Mouse (Mus musculus) layer of hippocampus, adult 11-12 months (tissue): Measurements from ENCODE around the gene Sc5d.

Experiments
- DNase-seq: peaks from one replicate; pipeline ENCODE4 v3.0.0; 2022; ENCODE audit warnings: low spot score

The Sc5d gene

GRCm38 (mm10) chr9:42260481-42260880 is 3.6 kb downstream of the Sc5d start:
- no peak for DNase-seq

- no peak for DNase-seq
Measured at GRCm38 (mm10) chr9:42249112-42249511, 14.9 kb downstream of the Sc5d start.

GRCm38 (mm10) chr9:42246688-42247087 is 17.4 kb downstream of the Sc5d start:
- peak; percentile 14 for DNase-seq

GRCm38 (mm10) chr9:42244173-42244572 is 19.9 kb downstream of the Sc5d start:
- DNase-seq = no peak

- DNase-seq = no peak
Measured at GRCm38 (mm10) chr9:42241021-42241420, 23.0 kb downstream of the Sc5d start.

- DNase-seq = peak; percentile 75
Measured at GRCm38 (mm10) chr9:42240583-42240992, 23.5 kb downstream of the Sc5d start.

GRCm38 (mm10) chr9:42238827-42239226 is 25.2 kb downstream of the Sc5d start:
- DNase-seq = no peak

- no peak for DNase-seq
Measured at GRCm38 (mm10) chr9:42231116-42231515, 32.9 kb downstream of the Sc5d start.

GRCm38 (mm10) chr9:42230333-42230732 is 33.7 kb downstream of the Sc5d start:
- no peak for DNase-seq

GRCm38 (mm10) chr9:42229465-42230110 is 34.5 kb downstream of the Sc5d start:
- no peak for DNase-seq

- no peak for DNase-seq
Measured at GRCm38 (mm10) chr9:42227804-42228203, 36.3 kb downstream of the Sc5d start.

- DNase-seq = no peak
Measured at GRCm38 (mm10) chr9:42219001-42219660, 44.9 kb downstream of the Sc5d start.

- no peak for DNase-seq
Measured at GRCm38 (mm10) chr9:42217685-42218084, 46.4 kb downstream of the Sc5d start.

- DNase-seq = no peak
Measured at GRCm38 (mm10) chr9:42214116-42214515, 49.9 kb downstream of the Sc5d start.

- DNase-seq = no peak
Measured at GRCm38 (mm10) chr9:42213142-42213541, 50.9 kb downstream of the Sc5d start.

- DNase-seq = no peak
Measured at GRCm38 (mm10) chr9:42209666-42210065, 54.4 kb downstream of the Sc5d start.

GRCm38 (mm10) chr9:42208463-42208862 is 55.6 kb downstream of the Sc5d start:
- DNase-seq = peak; percentile 57

GRCm38 (mm10) chr9:42206750-42207149 is 57.3 kb downstream of the Sc5d start:
- DNase-seq = no peak

GRCm38 (mm10) chr9:42202271-42202670 is 61.8 kb downstream of the Sc5d start:
- DNase-seq = no peak
